Mouse (Mus musculus) layer of hippocampus, postnatal 14 days (tissue): Measurements from ENCODE around the gene Rbms1. TPM values are rescaled to one million over a fixed set of nuclear protein-coding genes. Genes with fewer than 3 reads are reported as not detected.

Source experiments
- DNase-seq, 2 experiments: peaks; one replicate each; pipeline ENCODE4 v3.0.0; 2021 to 2022; ENCODE audit warnings: low spot score in 2 of 2, mixed read lengths in 1 of 2
- long read RNA-seq, 2 experiments: library from polyadenylated mRNA; stranded (forward); transcript quantifications; one replicate each; pipeline ENCODE4 v2.0.0; 2021
- total RNA-seq, 2 experiments: library from RNA; stranded (reverse); gene quantifications; 2 replicates each; pipeline ENCODE4 v1.2.3; 2021

Gene Rbms1
- total RNA-seq: 10 to 100 TPM; 17.9 to 19.1 TPM
- long read RNA-seq, experiment 1, full-length matches to known transcripts: 3 of 13 reads
- long read RNA-seq, experiment 1, partial matches to known transcripts: 0 of 13 reads
- long read RNA-seq, experiment 1, other reads (novel, unspliced or antisense): 10 of 13 reads
- long read RNA-seq, experiment 2, full-length matches to known transcripts: 7 of 15 reads
- long read RNA-seq, experiment 2, partial matches to known transcripts: 2 of 15 reads
- long read RNA-seq, experiment 2, other reads (novel, unspliced or antisense): 6 of 15 reads

- peak; percentile 46 to 62 for DNase-seq
These were observed at the start of gene Rbms1 for GRCm38 (mm10) chr2:60962671-60963421. Gene Rbms1, minus strand, starts transcription at chr2:60963192.

DNA sequence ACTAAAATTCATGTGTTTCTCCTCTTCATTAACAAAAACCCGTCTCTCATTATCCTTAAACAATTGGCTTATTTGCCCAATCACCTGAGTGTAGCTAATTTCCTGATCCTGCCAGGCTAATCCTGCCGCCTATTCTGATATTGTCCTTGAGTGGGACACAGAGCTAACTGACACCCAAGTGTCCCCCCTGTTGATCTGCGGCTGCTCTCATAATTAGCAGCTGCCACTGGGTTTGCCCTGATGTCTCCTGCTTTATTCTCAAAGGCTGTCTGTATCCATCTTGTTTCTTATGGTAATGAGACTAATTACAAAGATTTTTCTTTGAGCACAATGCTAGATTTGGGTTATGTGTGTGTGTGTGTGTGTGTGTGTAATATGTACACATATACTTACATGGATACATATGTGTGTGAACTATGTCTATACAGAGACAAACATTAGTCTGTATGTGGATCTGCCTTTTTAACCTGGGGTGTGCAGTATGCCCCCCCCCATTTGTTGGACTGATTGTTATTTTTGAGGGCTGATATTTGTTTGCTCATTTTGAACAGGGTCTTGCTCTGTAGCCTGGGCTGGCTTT is 49.3 kb upstream of the Rbms1 start:
- no peak for DNase-seq

DNA sequence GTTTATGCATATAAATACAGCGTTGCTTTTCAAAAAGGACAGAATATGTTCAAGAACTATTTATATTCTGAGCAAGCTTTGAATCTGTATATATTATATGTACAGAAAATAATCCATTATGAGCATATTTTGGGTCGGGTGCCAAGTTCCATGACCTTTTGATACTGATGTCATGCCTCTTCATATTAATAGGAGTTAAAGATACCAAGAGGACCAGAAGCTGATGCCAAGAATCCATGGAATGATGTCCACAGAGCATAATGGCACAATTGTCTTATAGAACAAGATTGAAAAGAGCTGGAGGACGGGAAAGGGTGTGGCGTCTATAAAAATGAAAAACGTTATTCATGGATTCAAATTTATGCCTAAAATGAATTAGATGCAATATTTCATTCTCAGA is 23.3 kb upstream of the Rbms1 start:
- DNase-seq: no peak

DNA sequence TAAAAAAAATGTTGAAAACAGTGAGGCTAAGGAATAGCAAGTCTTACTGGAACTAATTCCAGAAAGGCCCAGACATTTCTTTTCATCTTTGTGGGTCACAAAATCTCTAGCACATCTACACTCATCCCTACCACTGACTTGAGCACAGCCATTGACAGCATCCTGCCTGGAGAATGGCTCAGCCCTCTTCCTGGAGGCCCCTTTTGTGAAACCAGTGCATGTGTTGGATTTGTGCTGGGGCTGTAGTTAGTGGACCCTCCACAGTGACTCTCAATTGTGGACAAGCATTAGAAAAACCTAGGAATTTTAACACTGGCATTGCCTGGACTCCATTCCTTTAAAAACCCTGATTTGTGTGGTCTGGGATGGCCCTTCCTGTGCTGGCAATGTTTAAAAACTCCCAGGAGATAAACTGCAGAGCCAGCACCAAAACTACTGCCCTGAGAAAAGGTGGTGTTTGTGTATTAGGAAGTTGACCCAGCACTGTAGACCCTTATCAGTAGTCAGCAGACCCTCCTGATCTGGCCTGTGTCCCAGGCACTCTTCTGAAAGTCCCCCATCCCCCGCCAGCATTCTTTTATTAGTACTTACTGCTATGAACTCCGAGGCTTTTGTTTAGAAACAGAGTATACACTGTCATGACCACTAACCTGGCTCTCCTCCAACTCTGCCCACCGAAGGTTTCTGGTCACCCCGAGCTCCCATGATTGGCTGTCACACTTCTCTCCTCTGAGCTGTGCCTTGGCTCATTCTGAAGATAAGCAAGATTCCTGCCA is 15.7 kb upstream of the Rbms1 start:
- DNase-seq: no peak

DNA sequence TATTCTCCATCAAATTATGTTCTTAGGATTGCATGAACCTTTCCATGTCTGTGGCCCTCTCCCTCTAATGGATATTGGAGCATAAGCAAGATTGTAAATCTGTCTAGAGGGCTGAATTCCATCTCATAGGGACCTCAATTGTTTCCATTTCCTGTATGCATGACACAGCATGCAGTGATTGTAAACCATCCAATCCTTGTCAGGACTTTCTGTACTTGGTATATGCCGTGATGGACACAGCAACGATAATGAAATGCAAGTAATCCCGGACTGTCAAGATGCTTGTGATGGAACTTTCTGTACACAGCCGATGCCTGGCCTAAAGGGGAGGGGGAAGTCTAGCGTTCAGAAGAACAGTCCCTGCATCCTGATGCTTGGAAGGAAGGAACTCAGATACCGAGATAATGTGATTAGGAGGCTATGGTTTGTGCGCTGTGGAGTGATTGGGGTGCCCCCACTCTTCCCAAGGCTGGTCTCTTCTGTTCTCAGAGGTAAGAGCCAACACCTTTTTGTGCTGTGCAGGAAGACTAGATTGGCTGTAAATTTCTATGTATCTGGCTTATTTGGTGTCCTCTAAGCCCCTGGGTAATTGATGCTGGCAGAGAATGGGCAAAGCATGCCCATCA is 9.3 kb upstream of the Rbms1 start:
- DNase-seq: no peak

DNA sequence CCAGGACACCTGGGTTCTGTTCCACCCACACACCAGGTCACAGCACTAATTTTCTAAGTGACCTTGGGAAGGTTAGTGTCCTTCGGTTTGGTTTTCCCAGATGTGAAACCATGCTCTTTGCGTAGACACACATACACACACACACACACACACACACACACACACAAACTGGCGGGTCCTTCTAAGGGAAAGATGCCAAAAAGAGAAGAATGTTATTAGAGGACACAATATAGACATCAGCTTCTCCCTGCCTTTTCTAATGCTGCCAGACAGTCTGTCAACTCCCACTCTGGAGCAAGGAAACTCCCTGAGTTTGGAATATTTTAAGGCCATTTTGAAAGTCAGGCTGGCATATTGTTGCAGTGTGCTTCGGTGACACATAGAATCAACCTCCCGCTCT is 624 bp upstream of the Rbms1 start:
- DNase-seq: peak in 1 of 2 experiments; percentile 4

GRCm38 (mm10) chr2:60962001-60962670 is 856 bp downstream of the Rbms1 start:
- no peak for DNase-seq

DNA sequence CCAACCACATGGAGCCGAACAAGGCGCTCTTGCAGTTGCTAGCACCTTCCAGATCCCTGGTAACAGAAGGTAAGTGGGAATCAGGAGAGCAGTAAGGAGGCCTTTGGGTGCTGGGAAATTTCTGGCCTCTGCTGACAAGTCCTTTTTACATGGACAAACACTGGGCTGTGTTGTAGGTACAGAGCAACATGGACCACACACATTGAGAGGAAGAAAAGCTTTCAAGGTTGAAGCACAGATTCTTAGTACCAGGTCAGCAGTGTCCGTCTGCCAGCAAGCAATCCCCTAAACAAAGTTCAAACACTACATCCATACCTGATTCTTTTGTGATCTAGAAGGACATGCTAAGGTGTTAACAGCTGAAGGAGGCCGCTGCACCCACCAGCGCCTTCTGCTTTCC is 1.7 kb downstream of the Rbms1 start:
- DNase-seq: no peak

GRCm38 (mm10) chr2:60948241-60948640 is 14.8 kb downstream of the Rbms1 start:
- no peak for DNase-seq

DNA sequence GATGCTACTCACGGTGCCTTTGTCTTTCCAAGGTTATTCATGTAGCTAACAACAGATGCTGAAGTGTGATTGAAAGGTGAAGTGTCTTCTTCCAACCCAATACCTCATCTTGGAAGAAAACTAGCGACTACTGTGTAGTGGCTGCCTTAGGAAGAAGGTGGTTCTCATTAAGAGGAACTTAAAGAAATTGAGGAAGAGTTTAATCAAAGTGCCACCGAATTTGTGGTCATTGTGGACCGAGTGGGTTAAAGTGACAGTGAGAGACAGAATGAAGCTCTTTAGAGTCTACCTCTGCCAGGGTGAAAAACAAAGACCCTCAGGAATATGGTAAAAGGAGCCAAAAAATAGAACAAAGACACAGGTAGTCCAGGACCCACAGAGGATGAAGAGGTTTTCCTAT is 15.2 kb downstream of the Rbms1 start:
- no peak for DNase-seq

- no peak for DNase-seq
These were observed 22.5 kb downstream of the Rbms1 start for GRCm38 (mm10) chr2:60940454-60940961.

- no peak for DNase-seq
These were observed 23.0 kb downstream of the Rbms1 start for GRCm38 (mm10) chr2:60939957-60940356.

DNA sequence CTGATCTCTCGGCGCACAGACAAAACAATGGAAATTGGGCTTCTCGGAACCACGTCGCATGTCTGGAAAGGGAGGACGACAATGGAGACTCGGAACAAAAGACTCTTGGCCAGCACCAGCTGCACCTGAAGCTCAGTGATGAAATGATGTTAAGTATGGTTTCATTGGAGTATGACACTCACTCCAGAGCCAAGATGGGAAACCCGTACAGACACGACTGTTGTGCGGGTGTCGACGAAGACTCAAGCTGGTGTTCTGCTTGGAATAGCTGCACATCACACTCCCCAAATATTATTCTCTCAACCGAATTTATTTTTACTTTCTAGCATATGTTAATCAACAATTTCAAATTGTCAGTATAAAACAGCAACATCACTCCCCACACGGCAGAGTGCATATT is 26.1 kb downstream of the Rbms1 start:
- no peak for DNase-seq

GRCm38 (mm10) chr2:60928948-60929347 is 34.0 kb downstream of the Rbms1 start:
- no peak for DNase-seq

GRCm38 (mm10) chr2:60927906-60928775 is 34.9 kb downstream of the Rbms1 start:
- DNase-seq: no peak

DNA sequence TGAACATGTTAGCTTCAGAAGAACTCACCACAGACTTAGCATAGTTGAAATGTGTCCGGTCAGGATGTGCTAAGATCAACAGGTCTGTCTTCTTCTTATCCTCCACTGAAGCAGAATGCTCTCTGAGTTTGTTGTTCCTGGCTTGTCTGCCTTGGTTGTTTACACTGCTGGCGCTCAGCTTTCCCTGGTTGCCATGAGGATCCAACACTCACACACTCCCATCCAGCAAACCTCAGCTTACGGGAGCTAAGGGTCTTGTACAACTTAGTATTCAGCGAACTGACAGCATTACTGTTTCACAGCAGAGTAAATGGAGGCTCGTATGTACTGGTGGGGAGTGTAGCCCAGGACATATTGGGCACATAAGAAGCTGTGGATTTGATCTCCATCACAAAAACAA is 37.9 kb downstream of the Rbms1 start:
- DNase-seq: no peak

- DNase-seq: no peak
These were observed 39.0 kb downstream of the Rbms1 start for GRCm38 (mm10) chr2:60923756-60924544.

DNA sequence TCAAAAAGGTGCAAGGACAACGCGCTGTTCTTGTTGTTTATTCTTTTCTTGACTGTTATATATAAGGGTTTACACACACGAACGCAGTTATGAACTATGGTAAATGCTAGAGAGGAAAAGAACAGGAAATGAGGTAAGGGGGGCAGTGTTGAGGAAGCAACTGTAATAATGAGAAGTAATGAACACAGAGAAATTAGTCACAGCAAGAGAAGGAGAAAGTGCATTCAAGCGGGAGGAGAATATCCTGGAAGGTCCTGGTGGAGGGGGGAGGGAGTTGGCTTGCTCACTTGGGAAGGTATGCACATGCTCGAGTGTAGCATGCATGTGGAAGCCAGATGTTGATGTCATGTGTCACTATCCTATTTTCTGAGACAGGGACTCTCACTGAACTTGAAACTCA is 39.9 kb downstream of the Rbms1 start:
- DNase-seq: no peak

DNA sequence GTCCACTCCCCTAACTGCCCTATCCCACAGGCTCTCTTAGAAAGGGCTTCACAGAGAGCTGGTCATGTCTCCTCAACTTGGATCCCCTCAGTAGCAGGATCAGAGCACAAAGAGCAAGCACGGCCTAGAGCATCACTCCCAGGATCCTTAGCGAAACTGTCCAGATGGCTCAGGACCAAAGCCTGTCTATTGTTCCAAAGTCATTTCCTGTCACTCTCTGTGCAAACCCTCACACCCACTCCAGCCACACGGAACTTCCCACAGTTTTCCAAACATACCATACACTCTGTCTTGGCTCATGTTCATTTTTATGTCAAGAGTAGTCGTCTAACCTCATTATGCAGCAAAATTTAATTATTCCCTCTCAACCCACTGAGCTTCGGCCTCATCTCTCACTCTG is 40.6 kb downstream of the Rbms1 start:
- DNase-seq: no peak
